Mouse (Mus musculus) forelimb bud, embryonic 11.5 days (tissue): ENCODE measurements at regions not wholly inside any gene's neighbourhood (a gene's known extent, or its start where the extent isn't known, plus 50 kb on each side); places are given as distances from the start of the nearest gene placed in this dataset.

Experiments used
- DNase-seq: peaks from one replicate; pipeline ENCODE4 v3.0.0-alpha.2; 2012; ENCODE audit warnings: low read depth, low spot score

DNA sequence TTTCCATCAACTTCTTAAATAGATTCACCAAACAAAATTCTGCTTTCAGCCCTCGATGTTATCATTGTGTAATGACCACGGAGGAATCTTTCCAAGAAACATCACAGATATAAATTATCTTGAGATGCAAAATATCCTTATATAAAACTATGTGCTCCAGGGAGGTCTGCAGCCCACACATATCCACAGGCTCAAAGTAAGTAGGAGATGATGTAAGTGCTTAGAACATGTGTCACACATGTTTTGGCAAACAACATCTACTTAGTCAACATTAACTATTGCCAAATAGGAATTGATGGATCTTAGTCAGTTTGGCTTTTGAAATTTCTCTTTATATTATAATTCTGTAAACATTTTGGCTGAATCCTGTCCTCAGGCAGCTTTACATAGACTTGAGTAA, 800.8 kb upstream of the Tenm2 start:
- DNase-seq: no peak

DNA sequence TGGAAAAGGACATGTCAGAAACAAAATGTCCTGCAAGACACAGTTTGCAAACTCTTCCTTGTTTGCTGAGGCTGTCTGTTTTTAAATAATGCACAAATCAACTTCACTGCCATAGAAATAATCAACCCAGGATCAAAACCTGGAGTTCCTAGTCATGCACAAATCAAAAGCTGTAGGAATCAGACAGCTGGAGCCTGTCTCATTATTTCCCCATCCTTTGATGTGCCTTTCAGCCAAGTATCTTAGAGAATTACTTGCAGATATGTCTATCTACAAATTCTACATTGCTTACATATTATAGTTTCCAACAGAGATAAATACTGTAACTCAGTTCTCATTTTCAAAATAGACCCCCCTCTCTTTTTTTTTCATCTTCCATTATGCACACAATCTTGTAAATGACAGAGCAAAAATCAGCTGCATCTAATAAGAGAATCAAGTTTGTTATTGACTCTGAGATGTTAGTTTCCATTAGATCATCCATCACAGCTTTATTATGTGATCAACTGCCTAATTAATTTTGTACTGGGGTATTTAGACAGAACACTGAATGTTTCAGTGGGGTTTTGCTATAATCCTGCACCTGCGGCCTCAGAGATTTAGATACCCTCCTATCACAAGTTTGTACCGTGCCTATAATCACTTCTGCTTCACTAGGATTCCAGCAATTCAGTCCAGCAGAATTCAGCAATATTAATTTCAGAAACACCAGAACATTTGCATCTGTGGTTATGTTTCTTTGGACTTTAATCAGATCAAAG, 798.9 kb upstream of the Tenm2 start:
- DNase-seq: no peak

GRCm38 (mm10) chr11:38021704-38022103, 785.9 kb upstream of the Tenm2 start:
- no peak for DNase-seq

DNA sequence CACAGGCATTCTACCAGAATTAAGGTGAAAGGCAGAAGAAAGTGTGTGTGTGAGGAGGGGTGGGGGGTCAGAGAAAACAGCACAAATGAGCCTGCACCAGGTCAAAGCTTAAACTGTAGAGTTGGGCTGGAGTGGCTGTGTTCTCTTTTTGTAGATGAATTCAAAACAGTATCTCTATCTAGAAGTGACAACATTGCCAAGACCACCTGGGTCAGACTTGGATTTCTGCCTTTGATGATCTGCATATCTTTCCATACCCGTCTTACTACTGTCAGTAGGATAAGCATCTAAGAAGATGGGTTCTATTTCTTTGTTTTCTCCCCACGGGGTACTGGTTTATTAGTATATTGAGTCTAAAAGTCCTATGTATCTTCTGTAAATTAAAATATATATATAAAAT, 742.4 kb upstream of the Tenm2 start:
- no peak for DNase-seq

GRCm38 (mm10) chr11:37936439-37937134, 700.8 kb upstream of the Tenm2 start:
- no peak for DNase-seq

GRCm38 (mm10) chr11:37913161-37913560, 677.4 kb upstream of the Tenm2 start:
- DNase-seq: no peak

- no peak for DNase-seq
Observed at GRCm38 (mm10) chr11:37904991-37905390, 669.2 kb upstream of the Tenm2 start.

DNA sequence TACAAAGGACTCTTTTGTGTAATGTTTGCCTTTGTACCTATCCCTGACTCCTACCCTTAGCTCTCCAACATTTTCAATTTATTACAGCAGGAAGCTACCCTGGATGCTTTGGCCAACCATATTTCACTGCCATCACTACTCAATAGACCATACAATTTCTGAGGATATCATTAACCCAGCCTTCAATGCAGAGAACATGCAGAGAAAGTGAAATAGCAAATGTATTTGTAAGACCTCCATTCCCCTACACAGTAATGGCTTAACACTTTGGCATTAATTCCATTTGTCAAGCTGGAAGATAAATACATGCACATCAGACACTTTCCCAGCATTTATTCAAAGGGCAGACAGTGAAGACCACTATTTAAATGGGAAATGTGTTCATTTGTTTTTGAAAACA, 661.9 kb upstream of the Tenm2 start:
- no peak for DNase-seq

GRCm38 (mm10) chr11:37882717-37883116, 647.0 kb upstream of the Tenm2 start:
- peak; percentile 13 for DNase-seq

GRCm38 (mm10) chr11:37837301-37837700, 601.5 kb upstream of the Tenm2 start:
- DNase-seq: no peak

GRCm38 (mm10) chr11:37830975-37831374, 595.2 kb upstream of the Tenm2 start:
- no peak for DNase-seq

GRCm38 (mm10) chr11:37806761-37807160, 571.0 kb upstream of the Tenm2 start:
- DNase-seq: no peak

DNA sequence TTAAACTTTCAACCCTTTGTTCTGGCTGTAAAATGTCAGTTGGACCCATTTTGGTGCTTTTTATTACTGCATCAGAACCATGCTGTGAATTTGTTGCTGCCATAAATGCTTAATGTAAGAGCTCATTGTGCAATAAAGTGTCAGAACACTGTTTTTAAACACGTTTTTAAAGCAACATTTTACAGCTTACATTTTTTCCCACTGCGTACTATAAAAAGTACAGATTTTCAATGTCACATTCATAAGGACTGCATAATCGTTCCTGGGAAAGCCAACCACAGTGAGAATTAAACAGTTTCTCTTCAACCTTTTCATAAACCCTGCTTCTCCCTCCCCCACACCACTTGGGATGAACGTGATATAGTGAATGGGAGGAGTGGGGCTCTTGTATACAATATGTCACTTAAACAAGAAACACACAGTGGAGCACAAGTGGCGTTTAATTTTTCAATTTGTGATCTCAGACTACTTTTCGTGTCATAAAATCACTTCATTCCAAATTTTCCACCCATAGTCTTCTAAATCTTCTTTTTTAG, 563.1 kb upstream of the Tenm2 start:
- no peak for DNase-seq

- DNase-seq: no peak
Observed at GRCm38 (mm10) chr11:37772481-37773089, 536.8 kb upstream of the Tenm2 start.

DNA sequence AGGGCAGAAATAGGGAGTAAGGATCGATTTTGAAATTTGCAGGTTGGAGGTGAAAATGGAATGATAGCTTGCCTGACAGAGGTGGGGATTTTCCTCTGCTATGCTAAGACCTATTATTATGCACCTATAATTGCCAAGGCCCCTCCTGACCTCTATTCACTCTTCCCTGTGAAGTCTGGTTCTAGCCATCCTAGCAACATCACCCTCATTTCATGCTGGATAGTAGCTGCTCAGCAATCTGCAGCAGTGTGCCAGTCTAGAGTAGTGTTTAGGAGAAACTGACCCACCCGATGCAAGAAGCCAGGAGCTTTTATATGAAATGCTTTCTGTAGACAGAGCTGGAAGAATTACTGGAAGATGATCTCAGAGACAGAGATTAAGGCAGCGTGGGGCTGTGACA, 535.1 kb upstream of the Tenm2 start:
- no peak for DNase-seq

GRCm38 (mm10) chr11:37768121-37768520, 532.4 kb upstream of the Tenm2 start:
- no peak for DNase-seq

DNA sequence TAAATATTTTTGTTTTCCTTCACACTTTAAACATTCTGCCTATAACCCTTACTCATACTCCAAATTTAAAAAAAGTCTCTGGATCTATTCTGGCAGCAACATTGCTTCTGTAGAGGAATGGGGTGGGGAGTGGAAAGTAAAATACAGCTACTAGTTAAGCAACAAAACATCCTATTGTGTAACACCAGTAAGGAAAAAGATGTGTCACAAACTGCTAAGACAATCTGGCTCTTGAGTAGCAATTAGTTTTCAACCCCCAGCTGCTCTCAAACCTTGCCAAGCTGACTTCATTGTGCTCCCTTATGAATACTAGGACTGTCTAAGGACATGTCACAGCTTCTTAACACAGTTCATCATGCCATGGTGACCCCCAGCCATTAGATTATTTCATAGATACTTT, 500.2 kb upstream of the Tenm2 start:
- no peak for DNase-seq

DNA sequence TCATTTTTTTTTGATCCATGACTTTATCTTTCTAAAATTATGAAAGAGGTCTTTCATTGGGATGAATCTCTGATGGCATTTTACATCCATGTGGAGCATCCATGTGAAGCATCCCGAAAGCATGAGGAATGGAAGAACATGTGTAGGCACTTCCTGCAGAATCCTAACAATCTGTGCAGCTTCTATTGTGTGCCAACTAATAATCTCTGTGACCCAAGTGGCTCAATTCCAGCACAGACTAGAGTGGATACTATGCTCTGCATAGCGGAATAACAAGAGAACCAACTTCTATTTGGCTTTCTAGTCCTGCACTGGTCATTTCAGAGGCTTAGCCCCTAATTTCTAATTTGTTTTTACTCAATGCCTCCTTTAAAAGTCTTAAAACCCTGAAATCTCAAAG, 499.7 kb upstream of the Tenm2 start:
- DNase-seq: no peak

- DNase-seq: no peak
Observed at GRCm38 (mm10) chr11:37696981-37697380, 461.2 kb upstream of the Tenm2 start.

DNA sequence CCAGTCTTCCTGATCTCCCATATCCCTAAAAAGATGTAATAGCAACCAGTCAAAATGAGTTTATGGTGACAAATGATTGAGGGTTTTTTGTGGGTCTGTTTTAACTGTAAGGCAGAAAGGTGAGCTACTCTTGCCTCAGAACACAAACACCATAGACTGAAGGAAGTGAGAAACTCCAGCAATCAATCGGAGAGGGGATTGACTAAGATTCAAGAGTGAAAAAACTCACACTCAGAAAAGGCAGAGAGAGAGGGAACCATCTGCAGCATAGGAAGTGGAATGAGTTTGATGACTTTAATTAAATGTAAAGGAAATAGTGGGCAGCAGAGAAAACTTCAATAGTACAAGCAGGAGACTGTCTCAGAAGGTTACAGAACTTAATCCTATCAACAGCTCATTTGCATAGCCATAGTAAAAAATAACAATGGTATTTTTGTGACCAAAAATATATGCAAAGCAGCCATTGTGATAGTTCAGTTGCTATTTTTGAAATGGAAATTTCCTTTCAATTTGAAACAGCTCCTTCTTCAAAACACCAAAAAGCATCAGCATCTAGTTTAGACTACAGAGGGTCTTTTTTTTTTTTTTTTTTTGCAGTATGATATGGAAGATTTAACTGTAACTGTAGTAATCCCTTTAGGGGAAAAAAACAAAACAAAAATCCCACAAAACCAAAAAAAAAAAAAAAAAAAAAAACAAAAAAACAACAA, 442.9 kb upstream of the Tenm2 start:
- no peak for DNase-seq

GRCm38 (mm10) chr11:37671320-37671719, 435.6 kb upstream of the Tenm2 start:
- DNase-seq: peak; percentile 33

DNA sequence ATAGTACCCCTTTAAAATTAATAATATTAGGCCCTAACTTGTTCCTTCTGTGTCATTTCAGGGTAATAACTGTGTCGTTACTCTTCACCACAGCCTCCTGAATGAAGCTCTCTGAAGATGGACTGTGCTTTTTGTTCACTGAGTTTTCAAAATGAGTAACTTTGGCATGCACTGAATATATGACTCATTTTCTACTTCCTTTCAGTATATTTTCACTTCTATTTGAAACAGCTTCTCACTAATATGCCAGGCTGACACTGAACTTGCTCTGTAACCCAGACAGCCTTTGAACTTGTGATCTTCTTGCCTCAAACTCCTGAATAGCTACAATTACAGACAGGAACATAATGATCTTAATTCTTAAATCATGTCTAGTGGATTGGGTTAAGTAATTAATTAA, 431.2 kb upstream of the Tenm2 start:
- DNase-seq: no peak
